Mouse (Mus musculus) heart, embryonic 14.5 days (tissue): ENCODE data around the gene Tulp2. TPM values are rescaled to one million over a fixed set of nuclear protein-coding genes. Genes with fewer than 3 reads are reported as not detected.
"Not testable (repeated sequence)": the region's sequence is repeated elsewhere in the genome, so short reads cannot be mapped to it uniquely, and the experiment has no call there.

Experiments used
- ATAC-seq: fragments of 200-750 bp; cut with Nextera tagmentation; 2 replicates; pipeline ENCODE4 v1.8.0; 2017; ENCODE audit warnings: low read depth, moderate TSS enrichment; ENCODE audit not compliant: insufficient number of reproducible peaks, insufficient read depth, low FRiP score
- H3K27ac ChIP-seq, 2 experiments: fragments of 200-500 bp in 1 of 2; fragments of 300-500 bp in 1 of 2; sonication (generic) in 1 of 2; replicated peaks in 1 of 2; 2 replicates each; pipeline ENCODE4 v1.5.1; 2012 to 2014; ENCODE audit warnings: low read depth in 2 of 2, low read length in 2 of 2, control low read depth in 1 of 2, mild to moderate bottlenecking in 1 of 2, mixed read lengths in 1 of 2; ENCODE audit not compliant: control insufficient read depth in 1 of 2, insufficient read depth in 1 of 2
- H3K27me3 ChIP-seq: fragments of 300-500 bp; sonication (generic); 2 replicates; pipeline ENCODE4 v1.6.1; 2014; ENCODE audit warnings: mild to moderate bottlenecking, low read length, control low read depth; ENCODE audit not compliant: control insufficient read depth, insufficient read depth
- H3K36me3 ChIP-seq: fragments of 300-500 bp; sonication (generic); 2 replicates; pipeline ENCODE4 v1.6.1; 2014; ENCODE audit warnings: mild to moderate bottlenecking, control low read depth, low read length, mixed read lengths; ENCODE audit not compliant: control insufficient read depth, insufficient read depth
- H3K4me1 ChIP-seq, 2 experiments: fragments of 200-500 bp in 1 of 2; fragments of 300-500 bp in 1 of 2; sonication (generic) in 1 of 2; 2 replicates each; pipeline ENCODE4 v1.6.1; 2012 to 2014; ENCODE audit warnings: low read length in 2 of 2, control low read depth in 1 of 2, mixed read lengths in 1 of 2; ENCODE audit not compliant: control insufficient read depth in 2 of 2, insufficient read depth in 2 of 2
- H3K4me2 ChIP-seq: fragments of 300-500 bp; sonication (generic); 2 replicates; pipeline ENCODE4 v1.6.1; 2014; ENCODE audit warnings: mild to moderate bottlenecking, low read length
- H3K4me3 ChIP-seq, 2 experiments: fragments of 200-500 bp in 1 of 2; fragments of 300-500 bp in 1 of 2; sonication (generic) in 1 of 2; 2 replicates each; pipeline ENCODE4 v1.5.1; 2012 to 2014; ENCODE audit warnings: low read length in 2 of 2, mild to moderate bottlenecking in 2 of 2, control low read depth in 1 of 2, low read depth in 1 of 2, moderate library complexity in 1 of 2; ENCODE audit not compliant: control insufficient read depth in 1 of 2, insufficient read depth in 1 of 2
- H3K9ac ChIP-seq: fragments of 300-500 bp; sonication (generic); 2 replicates; pipeline ENCODE4 v1.6.1; 2014; ENCODE audit warnings: mild to moderate bottlenecking, low read length
- H3K9me3 ChIP-seq: fragments of 300-500 bp; sonication (generic); 2 replicates; pipeline ENCODE4 v1.6.1; 2016; ENCODE audit warnings: low read length, control low read depth; ENCODE audit not compliant: control insufficient read depth
- WGBS: fragments of 180-500 bp; shearing (Covaris S2); extraction: QIAGEN DNeasy Blood & Tissue Kit; methylation state at CpG from one replicate; pipeline ENCODE4 v1.1.7; 2014; 5-methylcytosine and 5-hydroxymethylcytosine counted together
- polyA plus RNA-seq: library from polyadenylated mRNA; unstranded; fragments of >200 nt; fragmentation: Nextera tagmentation; extraction: Ambion mirVana; gene quantifications from 2 replicates; pipeline ENCODE4 v1.2.1, GENCODE M21; 2014

The Tulp2 gene
- polyA plus RNA-seq, 1 experiment from 2014 or later, result 0.42 TPM

- peak overlapping the region; percentile 90 for H3K4me2 ChIP-seq
- H3K9ac ChIP-seq, result peak overlapping the region; percentile 93; the same call in 1 of the 2 replicates
- peaks cover 18 to 32% of the 10 kb centered on the region in 2 experiments for H3K4me1 ChIP-seq
- peaks cover 62% of the 10 kb centered on the region for H3K36me3 ChIP-seq
- ATAC-seq, result no peak
- H3K27ac ChIP-seq, result peak overlapping the region; percentile 1 to 4; a peak in 1 of 4 replicates
- peak overlapping the region in 1 of 2 experiments; percentile 85; a peak in 1 of 4 replicates for H3K4me3 ChIP-seq
- H3K9me3 ChIP-seq, result no peaks in the 10 kb centered on the region
- H3K27me3 ChIP-seq, result no peaks in the 10 kb centered on the region
- WGBS, result 39% methylated on average over 9 of the region's 9 CpGs
Observed at GRCm38 (mm10) chr7:45456721-45457203, 24.9 kb upstream of the Tulp2 start.

- peaks cover 62% of the 10 kb centered on the region for H3K36me3 ChIP-seq
- peak overlapping the region; percentile 93 for H3K9ac ChIP-seq
- H3K4me3 ChIP-seq, result peak overlapping the region; percentile 71 to 85
- no peak for ATAC-seq
- peak overlapping the region; percentile 90 for H3K4me2 ChIP-seq
- peaks cover 18 to 32% of the 10 kb centered on the region in 2 experiments for H3K4me1 ChIP-seq
- H3K27me3 ChIP-seq, result no peaks in the 10 kb centered on the region
- 52% methylated on average over 10 of the region's 10 CpGs for WGBS
- 0 out of 4 replicates have a peak overlapping the region, but pooled peaks have one; percentile 1 to 4 for H3K27ac ChIP-seq
- no peaks in the 10 kb centered on the region for H3K9me3 ChIP-seq
Observed at GRCm38 (mm10) chr7:45457204-45458060, 24.2 kb upstream of the Tulp2 start.

- 1% methylated on average over 41 of the region's 43 CpGs for WGBS
- H3K9ac ChIP-seq, result peak overlapping the region; percentile 93
- no peaks in the 10 kb centered on the region for H3K9me3 ChIP-seq
- no peaks in the 10 kb centered on the region for H3K27me3 ChIP-seq
- H3K4me1 ChIP-seq, result peaks cover 18 to 32% of the 10 kb centered on the region in 2 experiments
- peak; percentile 48 for ATAC-seq
- peaks cover 63% of the 10 kb centered on the region for H3K36me3 ChIP-seq
- peak overlapping the region; percentile 86 to 93 for H3K27ac ChIP-seq
- H3K4me2 ChIP-seq, result peak overlapping the region; percentile 90
- peak overlapping the region; percentile 71 to 85 for H3K4me3 ChIP-seq
Observed at GRCm38 (mm10) chr7:45458748-45459563, 22.7 kb upstream of the Tulp2 start.

- Histone ChIP-seq H3K4me2 (peak within 1 kb of the TSS; percentile 90), H3K9ac (peak within 1 kb of the TSS; percentile 93), H3K36me3 (peaks cover 63% of the 10 kb centered on the region), H3K4me3 (peak within 1 kb of the TSS; percentile 71 to 85), H3K4me1 (peaks cover 18 to 32% of the 10 kb centered on the region in 2 experiments), H3K27ac (peak within 1 kb of the TSS; percentile 86 to 93)
- not testable (repeated sequence) for H3K9me3 ChIP-seq, H3K27me3 ChIP-seq
- peak; percentile 93 for ATAC-seq
- WGBS, result 1% methylated on average over 26 of the region's 37 CpGs
Observed at GRCm38 (mm10) chr7:45459564-45460140, 22.0 kb upstream of the Tulp2 start, which contains the start of gene Ftl1. Gene Ftl1 (minus strand): TSS chr7:45459884.

GRCm38 (mm10) chr7:45460377-45460776 lies 21.3 kb upstream of the Tulp2 start:
- no peak for ATAC-seq
- Histone ChIP-seq H3K4me2 (peak overlapping the region; percentile 74), H3K9ac (peak overlapping the region; percentile 70), H3K4me3 (peak overlapping the region in 1 of 2 experiments; percentile 85; a peak in 3 of 4 replicates), H3K9me3 (no peaks in the 10 kb centered on the region), H3K27me3 (no peaks in the 10 kb centered on the region), H3K4me1 (peaks cover 18 to 33% of the 10 kb centered on the region in 2 experiments), H3K27ac (peak overlapping the region; percentile 80 to 86), H3K36me3 (peaks cover 63% of the 10 kb centered on the region)
- 70% methylated on average over 7 of the region's 7 CpGs for WGBS

GRCm38 (mm10) chr7:45460860-45461314 lies 20.8 kb upstream of the Tulp2 start:
- H3K27me3 ChIP-seq, result no peaks in the 10 kb centered on the region
- no peak overlapping the region for H3K4me3 ChIP-seq
- peaks cover 60% of the 10 kb centered on the region for H3K36me3 ChIP-seq
- H3K4me2 ChIP-seq, result peak overlapping the region; percentile 74
- H3K4me1 ChIP-seq, result peaks cover 22 to 38% of the 10 kb centered on the region in 2 experiments
- H3K9me3 ChIP-seq, result no peaks in the 10 kb centered on the region
- peak overlapping the region; percentile 80 to 86 for H3K27ac ChIP-seq
- ATAC-seq, result peak; percentile 28; the same call in 1 of the 2 replicates
- peak overlapping the region; percentile 70 for H3K9ac ChIP-seq
- WGBS, result 10% methylated on average over 13 of the region's 13 CpGs

GRCm38 (mm10) chr7:45461326-45461725 lies 20.4 kb upstream of the Tulp2 start:
- peak overlapping the region; percentile 74 for H3K4me2 ChIP-seq
- peaks cover 24 to 42% of the 10 kb centered on the region in 2 experiments for H3K4me1 ChIP-seq
- no peak overlapping the region for H3K4me3 ChIP-seq
- peak overlapping the region; percentile 70 for H3K9ac ChIP-seq
- no peaks in the 10 kb centered on the region for H3K9me3 ChIP-seq
- 60% methylated on average over 5 of the region's 5 CpGs for WGBS
- H3K27ac ChIP-seq, result peak overlapping the region; percentile 80 to 86
- no peaks in the 10 kb centered on the region for H3K27me3 ChIP-seq
- peaks cover 60% of the 10 kb centered on the region for H3K36me3 ChIP-seq
- ATAC-seq, result no peak
